25 mouse cellular contexts compared by ENCODE assay signal in the genomic region with DNA sequence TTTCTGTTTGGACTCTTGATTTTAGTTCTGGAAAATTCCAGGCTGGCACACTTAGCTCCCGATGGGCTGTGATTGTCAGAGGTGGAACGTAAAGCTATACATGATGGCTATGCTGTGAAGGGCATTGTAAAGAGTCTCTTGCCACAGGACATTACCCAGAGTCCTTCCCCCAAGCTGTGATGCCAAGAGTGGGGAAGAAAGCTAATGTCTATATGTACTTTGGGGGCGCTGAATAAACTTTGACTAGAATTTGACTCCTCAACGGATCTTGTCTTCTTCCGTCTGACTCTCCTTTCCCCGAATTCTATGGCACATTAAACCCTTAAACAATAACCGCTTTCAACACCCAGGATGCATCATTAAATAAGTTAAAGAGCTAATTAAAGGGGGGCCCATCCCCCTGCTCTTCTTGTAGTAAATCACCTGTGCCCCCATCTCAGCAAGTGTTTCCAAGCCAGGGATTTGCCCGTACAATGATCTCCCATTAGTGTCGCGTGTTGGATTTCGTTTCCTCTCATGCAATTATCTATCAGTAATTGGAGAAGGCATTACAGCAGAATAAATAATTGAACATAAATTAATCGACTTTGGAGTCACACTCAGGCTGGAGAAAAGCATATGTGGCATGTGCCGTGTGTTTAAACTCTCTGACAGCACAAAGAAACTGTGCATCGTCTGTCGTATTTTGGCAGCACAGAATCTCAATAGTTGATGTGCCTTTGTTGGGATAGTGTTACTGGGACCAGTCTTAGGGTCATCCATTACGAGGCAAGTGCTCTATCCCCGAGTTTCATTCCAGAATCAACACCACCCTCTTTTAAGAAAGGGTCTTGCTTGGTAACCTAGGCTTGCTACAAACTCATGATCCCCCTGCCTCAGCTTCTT.
DNase-seq lines count a peak whose midpoint lies in the region; ATAC-seq and TF ChIP-seq lines count a peak whose summit lies in the region.
"Had no signal": no experiment of that assay in that cellular context is flagged by ENCODE, and none has a peak within 500 bp of the region (broad histone marks: within the 10 kb centered on the region; RNA-seq: fewer than 3 reads in every experiment).

No protein-coding gene starts in this region.

- no peaks in the 10 kb centered on the region for H3K36me3 ChIP-seq in kidney, embryonic 14.5 days (ENCODE audit: control insufficient read depth, insufficient read depth, low read length)
- no peaks in the 10 kb centered on the region for H3K36me3 ChIP-seq in kidney, postnatal 0 days (ENCODE audit: insufficient read depth, low read length)
- no peaks in the 10 kb centered on the region for H3K36me3 ChIP-seq in neural tube, embryonic 12.5 days
- H3K36me3 ChIP-seq: embryonic facial prominence, embryonic 10.5 days; embryonic facial prominence, embryonic 13.5 days; forebrain, embryonic 12.5 days; hindbrain, embryonic 12.5 days had no signal

- H3K27ac ChIP-seq in kidney, embryonic 14.5 days (ENCODE audit: low read depth, low read length), result no peak overlapping the region; the same call in 1 of the 2 replicates
- H3K27ac ChIP-seq in kidney, postnatal 0 days, result no peak overlapping the region
- H3K27ac ChIP-seq in neural tube, embryonic 12.5 days, result no peak overlapping the region
- H3K27ac ChIP-seq: embryonic facial prominence, embryonic 10.5 days; embryonic facial prominence, embryonic 13.5 days; forebrain, embryonic 12.5 days; gastrocnemius, adult 2 months; hindbrain, embryonic 12.5 days; hindbrain, postnatal 0 days had no signal

- no peaks in the 10 kb centered on the region for H3K27me3 ChIP-seq in kidney, embryonic 14.5 days (ENCODE audit: control insufficient read depth, insufficient read depth, low read length)
- no peaks in the 10 kb centered on the region for H3K27me3 ChIP-seq in kidney, postnatal 0 days (ENCODE audit: insufficient read depth, low read length)
- H3K27me3 ChIP-seq in neural tube, embryonic 12.5 days (replicated peaks), result no peaks in the 10 kb centered on the region
- H3K27me3 ChIP-seq: embryonic facial prominence, embryonic 13.5 days; forebrain, embryonic 12.5 days; hindbrain, embryonic 12.5 days had no signal

- H3K9me3 ChIP-seq in kidney, embryonic 14.5 days (ENCODE audit: control insufficient read depth, low read length), result no peaks in the 10 kb centered on the region
- no peaks in the 10 kb centered on the region for H3K9me3 ChIP-seq in kidney, postnatal 0 days (replicated peaks; ENCODE audit: low read length)
- no peaks in the 10 kb centered on the region for H3K9me3 ChIP-seq in neural tube, embryonic 12.5 days
- H3K9me3 ChIP-seq: embryonic facial prominence, embryonic 10.5 days; embryonic facial prominence, embryonic 13.5 days; forebrain, embryonic 12.5 days; hindbrain, embryonic 12.5 days had no signal

- H3K4me2 ChIP-seq in kidney, embryonic 14.5 days (replicated peaks; ENCODE audit: low read depth, low read length), result no peak overlapping the region
- no peak overlapping the region for H3K4me2 ChIP-seq in kidney, postnatal 0 days (ENCODE audit: low read length)
- H3K4me2 ChIP-seq in neural tube, embryonic 12.5 days (replicated peaks), result no peak overlapping the region
- H3K4me2 ChIP-seq: embryonic facial prominence, embryonic 13.5 days; forebrain, embryonic 12.5 days; heart, embryonic 11.5 days; hindbrain, embryonic 12.5 days had no signal

- H3K9ac ChIP-seq in kidney, embryonic 14.5 days (ENCODE audit: low read depth, low read length), result no peak overlapping the region
- H3K9ac ChIP-seq in kidney, postnatal 0 days (ENCODE audit: low read depth, low read length), result no peak overlapping the region
- H3K9ac ChIP-seq in neural tube, embryonic 12.5 days, result no peak overlapping the region
- H3K9ac ChIP-seq: embryonic facial prominence, embryonic 13.5 days; forebrain, embryonic 12.5 days; forebrain, postnatal 0 days; hindbrain, embryonic 12.5 days had no signal

- 44% methylated on average over 17 of the region's 17 CpGs for WGBS in kidney, embryonic 14.5 days
- 42% methylated on average over 17 of the region's 17 CpGs for WGBS in kidney, postnatal 0 days
- WGBS in neural tube, embryonic 12.5 days, result 68% methylated on average over 17 of the region's 17 CpGs

- ATAC-seq in kidney, embryonic 14.5 days (ENCODE audit: low FRiP score, low TSS enrichment), result peak; percentile 90
- ATAC-seq in kidney, postnatal 0 days (replicated peaks; ENCODE audit: low FRiP score, low read depth), result peak; percentile 68
- 0 out of 2 replicates have a peak, but pooled peaks have one; percentile 37 for ATAC-seq in neural tube, embryonic 12.5 days (ENCODE audit: low FRiP score, low read depth)
- ATAC-seq: CD4-positive, CD25-positive, alpha-beta regulatory T cell, adult 4 months; forebrain, postnatal 0 days; hindbrain, postnatal 0 days had no signal

- no peak for TF ChIP-seq CTCF in kidney, postnatal 0 days (IDR thresholded peaks at IDR 0.05; ENCODE audit: low read depth)

- no peak for DNase-seq in kidney, postnatal 36 days
- DNase-seq in kidney, postnatal 0 days (ENCODE audit: low spot score), result peak; percentile 83
- no peak for DNase-seq in kidney, postnatal 10 days
- no peak for DNase-seq in neural tube, embryonic 10.5 days (ENCODE audit: extremely low spot score, low spot score)
- no peak for DNase-seq in right cerebral cortex, adult 18-20 months
- DNase-seq: adrenal gland, adult 2 months; adrenal gland, postnatal 14 days; cerebellum, adult 11-12 months; cerebellum, adult 8-10 months; cerebellum, postnatal 36 days; embryo, embryonic 11 days; forebrain, postnatal 0 days; gastrocnemius, adult 2 months; gastrocnemius, postnatal 14 days; heart, adult 11 months had no signal

- no peak overlapping the region for H3K4me3 ChIP-seq in kidney, embryonic 14.5 days (ENCODE audit: low read length)
- H3K4me3 ChIP-seq in kidney, postnatal 0 days (replicated peaks; ENCODE audit: low read depth, low read length), result no peak overlapping the region
- no peak overlapping the region for H3K4me3 ChIP-seq in neural tube, embryonic 12.5 days
- H3K4me3 ChIP-seq: embryonic facial prominence, embryonic 10.5 days; embryonic facial prominence, embryonic 13.5 days; erythroblast, embryonic 14.5 days; forebrain, embryonic 12.5 days; gastrocnemius, adult 2 months; hindbrain, embryonic 12.5 days had no signal

- H3K4me1 ChIP-seq in kidney, embryonic 14.5 days (ENCODE audit: control insufficient read depth, insufficient read depth, low read length), result 0 out of 2 replicates have a peak, but pooled peaks cover 2% of the 10 kb centered on the region
- no peaks in the 10 kb centered on the region for H3K4me1 ChIP-seq in kidney, postnatal 0 days (replicated peaks; ENCODE audit: insufficient read depth, low read length)
- no peaks in the 10 kb centered on the region for H3K4me1 ChIP-seq in neural tube, embryonic 12.5 days
- H3K4me1 ChIP-seq: embryonic facial prominence, embryonic 10.5 days; embryonic facial prominence, embryonic 13.5 days; forebrain, embryonic 12.5 days; hindbrain, embryonic 12.5 days had no signal

Comparison
In these comparisons a context has a peak if more than half of its experiments do, and no peak if none do; other contexts are left out.
1. ATAC-seq: peak in every context shown above with its lines; median percentile 90 in kidney, embryonic 14.5 days; 68 in kidney, postnatal 0 days; 37 in neural tube, embryonic 12.5 days.